In the genomic region with DNA sequence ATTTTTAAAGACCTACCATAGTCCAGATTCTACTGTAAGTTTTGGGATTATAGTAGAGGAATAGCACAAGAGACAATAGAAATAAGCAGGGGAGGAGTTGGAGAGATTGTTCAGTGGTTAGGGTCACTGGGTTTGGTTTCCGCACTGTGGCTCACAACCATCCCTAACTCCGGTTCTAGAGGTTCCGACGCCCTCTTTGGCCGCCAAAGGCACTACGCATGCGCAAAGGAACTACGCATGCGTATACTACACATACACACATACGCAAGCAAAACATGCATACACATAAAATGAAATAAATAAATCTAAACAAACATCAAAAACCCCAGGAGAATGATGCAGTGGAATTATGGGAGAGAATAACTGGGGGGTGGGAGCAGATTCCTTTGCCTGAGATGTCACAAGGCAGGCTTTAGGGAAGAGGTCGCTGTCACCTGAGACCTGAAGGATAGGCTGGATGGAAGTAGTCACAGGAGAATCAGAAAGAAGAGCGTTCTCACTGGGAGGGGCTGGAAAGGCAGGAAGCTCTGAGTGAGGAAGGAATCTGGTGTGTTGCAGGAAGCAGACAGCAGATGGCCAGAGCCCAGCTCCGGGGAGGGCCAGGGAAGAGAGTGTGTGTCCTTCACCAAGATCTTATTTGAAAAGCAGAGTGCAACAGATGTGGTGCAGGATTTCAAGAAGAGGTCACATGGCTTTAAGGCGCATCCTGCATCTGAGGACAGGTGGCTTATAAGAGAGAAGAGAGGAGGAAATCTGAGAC, we compare ENCODE assay signal across 9 mouse cellular contexts. TPM values are rescaled to one million over a fixed set of nuclear protein-coding genes. Genes with fewer than 3 reads are reported as not detected.
DNase-seq lines count a peak whose midpoint lies in the region; ATAC-seq and TF ChIP-seq lines count a peak whose summit lies in the region.
"Had no signal": no experiment of that assay in that cellular context is flagged by ENCODE, and none has a peak within 500 bp of the region (broad histone marks: within the 10 kb centered on the region; RNA-seq: fewer than 3 reads in every experiment).

No protein-coding gene starts in this region.

- no peaks in the 10 kb centered on the region for H3K9me3 ChIP-seq in hindbrain, postnatal 0 days (ENCODE audit: low read length)
- H3K9me3 ChIP-seq in hindbrain, embryonic 16.5 days (ENCODE audit: control insufficient read depth, low read length): no peaks in the 10 kb centered on the region
- no peaks in the 10 kb centered on the region for H3K9me3 ChIP-seq in ES-Bruce4 (replicated peaks; ENCODE audit: control insufficient read depth, insufficient read depth, low read length, poor library complexity, severe bottlenecking)
- H3K9me3 ChIP-seq in kidney, postnatal 0 days (replicated peaks; ENCODE audit: low read length): no peaks in the 10 kb centered on the region
- no peaks in the 10 kb centered on the region for H3K9me3 ChIP-seq in hindbrain, embryonic 14.5 days (ENCODE audit: control insufficient read depth, low read length)
- H3K9me3 ChIP-seq: limb, embryonic 12.5 days had no signal

- no peaks in the 10 kb centered on the region for H3K27me3 ChIP-seq in hindbrain, postnatal 0 days (ENCODE audit: insufficient read depth, low read length)
- no peaks in the 10 kb centered on the region for H3K27me3 ChIP-seq in hindbrain, embryonic 16.5 days (replicated peaks; ENCODE audit: control insufficient read depth, insufficient read depth, low read length)
- H3K27me3 ChIP-seq in ES-Bruce4 (ENCODE audit: control insufficient read depth, insufficient read depth, low read length, poor library complexity, severe bottlenecking): no peaks in the 10 kb centered on the region
- no peaks in the 10 kb centered on the region for H3K27me3 ChIP-seq in kidney, postnatal 0 days (ENCODE audit: insufficient read depth, low read length)
- no peaks in the 10 kb centered on the region for H3K27me3 ChIP-seq in hindbrain, embryonic 14.5 days (ENCODE audit: control insufficient read depth, insufficient read depth, low read length)
- H3K27me3 ChIP-seq: limb, embryonic 12.5 days had no signal

- peak; percentile 32 for DNase-seq in adrenal gland, adult 2 months
- no peak for DNase-seq in adrenal gland, adult 8-10 months
- DNase-seq in hindbrain, postnatal 0 days (ENCODE audit: low spot score): no peak
- peak; percentile 86 for DNase-seq in kidney, postnatal 0 days (ENCODE audit: low spot score)
- DNase-seq in hindbrain, embryonic 14.5 days (ENCODE audit: low spot score): no peak

- TF ChIP-seq EP300 in ES-Bruce4 (IDR thresholded peaks at IDR 0.05; ENCODE audit: insufficient read depth, low read depth, low read length): peak; percentile 85

- no peak overlapping the region for H3K9ac ChIP-seq in hindbrain, postnatal 0 days (replicated peaks; ENCODE audit: low read length)
- no peak overlapping the region for H3K9ac ChIP-seq in hindbrain, embryonic 16.5 days (ENCODE audit: low read depth, low read length)
- H3K9ac ChIP-seq in ES-Bruce4 (ENCODE audit: low read depth, poor library complexity, severe bottlenecking): no peak overlapping the region
- H3K9ac ChIP-seq in kidney, postnatal 0 days (ENCODE audit: low read depth, low read length): no peak overlapping the region
- no peak overlapping the region for H3K9ac ChIP-seq in hindbrain, embryonic 14.5 days
- H3K9ac ChIP-seq: limb, embryonic 12.5 days had no signal

- WGBS in hindbrain, postnatal 0 days: 83% methylated on average over 14 of the region's 14 CpGs
- WGBS in hindbrain, embryonic 16.5 days: 87% methylated on average over 14 of the region's 14 CpGs
- WGBS in kidney, postnatal 0 days: 75% methylated on average over 14 of the region's 14 CpGs
- WGBS in hindbrain, embryonic 14.5 days: 92% methylated on average over 14 of the region's 14 CpGs

- no peaks in the 10 kb centered on the region for H3K36me3 ChIP-seq in hindbrain, postnatal 0 days (ENCODE audit: insufficient read depth, low read length)
- no peaks in the 10 kb centered on the region for H3K36me3 ChIP-seq in hindbrain, embryonic 16.5 days (ENCODE audit: control insufficient read depth, insufficient read depth, low read length)
- H3K36me3 ChIP-seq in ES-Bruce4 (ENCODE audit: control insufficient read depth, insufficient read depth, low read length, poor library complexity, severe bottlenecking): no peaks in the 10 kb centered on the region
- peaks cover 30% of the 10 kb centered on the region for H3K36me3 ChIP-seq in kidney, postnatal 0 days (ENCODE audit: insufficient read depth, low read length)
- no peaks in the 10 kb centered on the region for H3K36me3 ChIP-seq in hindbrain, embryonic 14.5 days (replicated peaks; ENCODE audit: control insufficient read depth, insufficient read depth)

- no peaks in the 10 kb centered on the region for H3K4me1 ChIP-seq in hindbrain, postnatal 0 days (ENCODE audit: insufficient read depth, low read length)
- H3K4me1 ChIP-seq in hindbrain, embryonic 16.5 days (ENCODE audit: control insufficient read depth, insufficient read depth, low read depth, low read length): no peaks in the 10 kb centered on the region
- peaks cover 1% of the 10 kb centered on the region for H3K4me1 ChIP-seq in ES-Bruce4 (ENCODE audit: control insufficient read depth, insufficient read depth, low read length)
- 0 out of 2 replicates have a peak, but pooled peaks cover 3% of the 10 kb centered on the region for H3K4me1 ChIP-seq in kidney, postnatal 0 days (replicated peaks; ENCODE audit: insufficient read depth, low read length)
- H3K4me1 ChIP-seq in hindbrain, embryonic 14.5 days (replicated peaks; ENCODE audit: control insufficient read depth, insufficient read depth, low read length): no peaks in the 10 kb centered on the region
- H3K4me1 ChIP-seq: limb, embryonic 12.5 days had no signal

- ATAC-seq in hindbrain, postnatal 0 days: 0 out of 2 replicates have a peak, but pooled peaks have one; percentile 36
- ATAC-seq in hindbrain, embryonic 16.5 days: no peak
- peak; percentile 57 for ATAC-seq in kidney, postnatal 0 days (replicated peaks; ENCODE audit: low FRiP score, low read depth)
- no peak for ATAC-seq in erythroblast, adult 5-6 weeks (replicated peaks; ENCODE audit: low FRiP score, poor library complexity, severe bottlenecking)
- ATAC-seq in hindbrain, embryonic 14.5 days (ENCODE audit: low FRiP score): no peak

- H3K27ac ChIP-seq in hindbrain, postnatal 0 days: no peak overlapping the region
- H3K27ac ChIP-seq in hindbrain, embryonic 16.5 days (ENCODE audit: low read depth, low read length): no peak overlapping the region
- H3K27ac ChIP-seq in ES-Bruce4 (ENCODE audit: insufficient read depth, low read length): peak overlapping the region; percentile 60
- H3K27ac ChIP-seq in kidney, postnatal 0 days: 0 out of 2 replicates have a peak overlapping the region, but pooled peaks have one; percentile 16
- no peak overlapping the region for H3K27ac ChIP-seq in hindbrain, embryonic 14.5 days
- H3K27ac ChIP-seq: limb, embryonic 12.5 days had no signal

- TF ChIP-seq CTCF in hindbrain, postnatal 0 days (IDR thresholded peaks at IDR 0.05; ENCODE audit: low read depth): no peak
- TF ChIP-seq CTCF in ES-Bruce4 (IDR thresholded peaks at IDR 0.05; ENCODE audit: low read depth, low read length): no peak
- peak; percentile 10; the same call in 1 of the 2 replicates for TF ChIP-seq CTCF in kidney, postnatal 0 days (IDR thresholded peaks at IDR 0.05; ENCODE audit: low read depth)

- H3K4me2 ChIP-seq in hindbrain, postnatal 0 days (ENCODE audit: low read depth, low read length): no peak overlapping the region
- H3K4me2 ChIP-seq in hindbrain, embryonic 16.5 days (ENCODE audit: low read length): no peak overlapping the region
- no peak overlapping the region for H3K4me2 ChIP-seq in kidney, postnatal 0 days (ENCODE audit: low read length)
- no peak overlapping the region for H3K4me2 ChIP-seq in hindbrain, embryonic 14.5 days (replicated peaks)
- H3K4me2 ChIP-seq: limb, embryonic 12.5 days had no signal

- TF ChIP-seq POLR2A in ES-Bruce4 (IDR thresholded peaks at IDR 0.05; ENCODE audit: insufficient read depth, low read length): no peak

- no peak overlapping the region for H3K4me3 ChIP-seq in hindbrain, postnatal 0 days (ENCODE audit: low read length)
- no peak overlapping the region for H3K4me3 ChIP-seq in hindbrain, embryonic 16.5 days (ENCODE audit: low read length)
- H3K4me3 ChIP-seq in ES-Bruce4 (ENCODE audit: low read depth, low read length): no peak overlapping the region
- no peak overlapping the region for H3K4me3 ChIP-seq in kidney, postnatal 0 days (replicated peaks; ENCODE audit: low read depth, low read length)
- H3K4me3 ChIP-seq in hindbrain, embryonic 14.5 days (replicated peaks; ENCODE audit: low read length): no peak overlapping the region
- H3K4me3 ChIP-seq: limb, embryonic 12.5 days had no signal

RNA-seq across cellular contexts. Expression of a gene that starts 19.0 kb away (rescaled TPM):
- 10 to 100 TPM; 14.1 to 21.5 TPM for total RNA-seq in adrenal gland, adult 2 months (2021)
- 12.8 and 12.9 TPM in 2 replicates for polyA plus RNA-seq in adrenal gland, adult 2 months (2012; rRNA removed)
- 10 to 100 TPM; 14.6 to 25.4 (median 22.3) TPM for total RNA-seq in adrenal gland, adult 8-10 months (2022)
- 30.2 and 42.8 TPM in 2 replicates for total RNA-seq in hindbrain, postnatal 0 days (2014; rRNA removed)
- 140 and 145 TPM in 2 replicates for polyA plus RNA-seq in hindbrain, postnatal 0 days (2015; fragmentation: Nextera tagmentation; extraction: Ambion mirVana)
- polyA plus RNA-seq in hindbrain, embryonic 16.5 days (2015; fragmentation: Nextera tagmentation; extraction: Ambion mirVana): 163 and 169 TPM in 2 replicates
- 119 and 122 TPM in 2 replicates for polyA plus RNA-seq in ES-Bruce4 (2011; ENCODE audit: insufficient read depth, insufficient read length, low read depth, missing spikeins)
- 186 and 191 TPM in 2 replicates for polyA plus RNA-seq in kidney, postnatal 0 days (2015; fragmentation: Nextera tagmentation; extraction: Ambion mirVana)
- total RNA-seq in erythroblast, adult 5-6 weeks (2015; ENCODE audit: low replicate concordance): 0.19 and 7.5 TPM in 2 replicates
- 0.51 and 2.0 TPM in 2 replicates for total RNA-seq in erythroblast, adult 5-6 weeks (2017; ENCODE audit: low replicate concordance)
- polyA plus RNA-seq in hindbrain, embryonic 14.5 days (2014; fragmentation: Nextera tagmentation; extraction: Ambion mirVana): 176 and 179 TPM in 2 replicates

RNA-seq across cellular contexts. Expression of a gene that starts 56.3 kb away (rescaled TPM):
- total RNA-seq in adrenal gland, adult 2 months (2021): 10 to 100 TPM; 13.5 to 16.0 TPM
- polyA plus RNA-seq in adrenal gland, adult 2 months (2012; rRNA removed): 4.4 and 4.9 TPM in 2 replicates
- 10 to 100 TPM; 15.2 to 23.8 (median 18.2) TPM for total RNA-seq in adrenal gland, adult 8-10 months (2022)
- 6.0 and 9.0 TPM in 2 replicates for total RNA-seq in hindbrain, postnatal 0 days (2014; rRNA removed)
- 8.5 and 9.2 TPM in 2 replicates for polyA plus RNA-seq in hindbrain, postnatal 0 days (2015; fragmentation: Nextera tagmentation; extraction: Ambion mirVana)
- polyA plus RNA-seq in hindbrain, embryonic 16.5 days (2015; fragmentation: Nextera tagmentation; extraction: Ambion mirVana): 9.5 and 12.5 TPM in 2 replicates
- polyA plus RNA-seq in ES-Bruce4 (2011; ENCODE audit: insufficient read depth, insufficient read length, low read depth, missing spikeins): 2.0 and 2.7 TPM in 2 replicates
- 53.7 and 57.5 TPM in 2 replicates for polyA plus RNA-seq in kidney, postnatal 0 days (2015; fragmentation: Nextera tagmentation; extraction: Ambion mirVana)
- total RNA-seq in erythroblast, adult 5-6 weeks (2015; ENCODE audit: low replicate concordance): 20.0 and 25.5 TPM in 2 replicates
- 27.2 and 29.6 TPM in 2 replicates for total RNA-seq in erythroblast, adult 5-6 weeks (2017; ENCODE audit: low replicate concordance)
- 6.0 and 8.4 TPM in 2 replicates for polyA plus RNA-seq in hindbrain, embryonic 14.5 days (2014; fragmentation: Nextera tagmentation; extraction: Ambion mirVana)

Comparison
In these comparisons a context has a peak if more than half of its experiments do, and no peak if none do; other contexts are left out.
1. DNase-seq: peak in adrenal gland, adult 2 months (single experiment) and kidney, postnatal 0 days (single experiment); none in adrenal gland, adult 8-10 months (single experiment), hindbrain, postnatal 0 days (single experiment) and hindbrain, embryonic 14.5 days (single experiment).
2. ATAC-seq: peak in hindbrain, postnatal 0 days (single experiment) and kidney, postnatal 0 days (single experiment); none in hindbrain, embryonic 16.5 days (single experiment), erythroblast, adult 5-6 weeks (single experiment) and hindbrain, embryonic 14.5 days (single experiment).
3. H3K27ac ChIP-seq: peak in ES-Bruce4 (single experiment) and kidney, postnatal 0 days (single experiment); none in hindbrain, postnatal 0 days (single experiment), hindbrain, embryonic 16.5 days (single experiment) and hindbrain, embryonic 14.5 days (single experiment).